Mouse (Mus musculus): Measurements from ENCODE around the gene Gm20388.

DNA sequence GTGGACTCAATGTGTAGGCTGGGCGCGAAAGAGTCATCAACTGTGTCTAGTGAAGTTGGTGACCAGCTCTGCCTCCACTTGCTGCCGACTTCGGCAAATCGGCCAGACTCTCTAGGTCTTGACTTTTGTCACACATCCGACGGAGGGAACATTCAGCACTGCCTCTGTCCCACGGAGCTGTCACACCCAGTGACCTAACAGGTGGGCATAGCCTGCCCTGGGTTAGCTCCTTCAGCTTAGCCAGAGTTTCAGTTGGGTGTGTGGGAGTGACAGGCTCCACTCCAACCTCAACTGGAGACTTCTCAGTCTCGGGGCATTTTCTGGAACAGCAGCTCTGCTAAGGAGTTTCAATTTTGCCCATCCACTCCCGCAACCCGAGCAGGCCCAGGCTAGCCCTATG is 1223.9 kb downstream of the Gm20388 start:
- TF ChIP-seq CTCF (IDR thresholded peaks at IDR 0.05; ENCODE audit: low read depth, low read length) = no peak
- no peak for TF ChIP-seq GATA1 (IDR thresholded peaks at IDR 0.05; ENCODE audit: borderline replicate concordance, low read length)
- no peak for TF ChIP-seq TAL1 (conservative IDR thresholded peaks at IDR 0.05; ENCODE audit: low read depth, low read length)
- TF ChIP-seq POLR2AphosphoS5 (IDR thresholded peaks at IDR 0.05; ENCODE audit: insufficient replicate concordance, low read depth, low read length) = no peak
- no peak for TF ChIP-seq GATA2 (IDR thresholded peaks at IDR 0.05; ENCODE audit: borderline replicate concordance, low read depth, low read length)

Measured in G1E (cell line).